Mouse (Mus musculus) layer of hippocampus, adult 18-20 months (tissue): ENCODE measurements around the gene Pim3. TPM values are rescaled to one million over a fixed set of nuclear protein-coding genes. Genes with fewer than 3 reads are reported as not detected.
A peak's percentile ranks its signal among the peaks of the same experiment; 100 is the strongest.

Source experiments
- DNase-seq, 2 experiments: peaks; one replicate each; pipeline ENCODE4 v3.0.0; 2022; ENCODE audit warnings: low spot score in 2 of 2
- total RNA-seq, 2 experiments: library from RNA; stranded (reverse); gene quantifications; 2 replicates each; pipeline ENCODE4 v1.2.3; 2021

The Pim3 gene
- total RNA-seq, 2 experiments from 2014 or later: 36.8 to 47.6 TPM

DNA sequence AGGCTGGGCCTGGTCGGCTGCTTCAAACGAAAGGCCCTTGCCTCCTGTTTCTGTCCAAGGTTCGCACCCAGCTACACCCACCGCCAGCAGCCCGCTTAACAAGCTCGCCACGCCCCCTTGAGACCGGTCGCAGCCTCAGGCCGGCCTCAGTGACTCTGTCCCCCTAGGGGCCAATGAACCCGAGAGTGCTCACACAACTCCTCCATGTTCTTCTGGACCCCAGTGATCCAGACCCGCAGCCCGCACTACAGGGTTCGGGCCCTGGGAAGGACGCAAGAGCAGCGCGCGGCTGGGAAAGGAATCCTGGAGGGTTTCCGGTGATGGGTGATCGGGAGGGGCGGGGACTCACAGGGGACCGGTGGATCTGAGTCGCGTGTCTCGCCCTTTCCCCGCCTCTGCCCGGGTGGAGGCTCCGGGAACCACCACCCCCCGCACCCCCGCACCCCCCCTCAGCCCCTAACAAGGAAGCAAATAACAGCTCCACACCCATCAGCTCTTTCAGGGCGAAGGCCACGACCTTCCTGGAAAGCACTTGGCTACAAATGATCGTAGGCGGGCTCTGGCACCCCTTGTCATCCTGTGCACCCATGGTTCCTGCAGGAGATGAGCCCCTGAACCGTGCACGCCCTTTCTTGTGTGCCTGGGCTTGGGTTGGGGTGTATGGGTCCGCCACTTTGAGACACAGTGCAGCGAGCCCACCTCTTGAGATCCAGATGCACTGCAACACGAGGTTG, 24.6 kb upstream of the Pim3 start:
- DNase-seq: peak; percentile 48 to 59

DNA sequence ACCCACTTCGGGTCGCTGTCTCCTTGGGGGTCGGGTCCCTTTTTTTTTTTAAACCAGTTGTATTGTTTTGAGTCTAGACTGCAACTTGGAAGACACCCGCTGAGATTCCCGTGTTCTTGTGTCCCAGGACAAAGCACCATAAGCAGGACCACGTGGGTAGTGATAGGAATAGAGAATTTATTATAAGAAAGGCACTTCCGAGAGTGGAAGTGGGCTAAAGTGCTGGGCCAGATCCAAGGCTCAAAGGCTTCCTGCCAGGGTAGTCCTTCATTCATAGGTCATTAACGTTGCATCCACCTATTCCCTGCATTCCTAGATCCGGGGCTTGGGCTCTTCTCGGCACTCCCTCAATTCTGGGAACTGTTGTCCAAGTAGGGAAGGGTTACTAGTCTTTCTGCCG, 24.0 kb upstream of the Pim3 start:
- DNase-seq: no peak

GRCm38 (mm10) chr15:88839271-88839670, 22.7 kb upstream of the Pim3 start:
- DNase-seq: peak; percentile 62 to 81

GRCm38 (mm10) chr15:88840126-88840525, 21.9 kb upstream of the Pim3 start:
- peak in 1 of 2 experiments; percentile 55 for DNase-seq

DNA sequence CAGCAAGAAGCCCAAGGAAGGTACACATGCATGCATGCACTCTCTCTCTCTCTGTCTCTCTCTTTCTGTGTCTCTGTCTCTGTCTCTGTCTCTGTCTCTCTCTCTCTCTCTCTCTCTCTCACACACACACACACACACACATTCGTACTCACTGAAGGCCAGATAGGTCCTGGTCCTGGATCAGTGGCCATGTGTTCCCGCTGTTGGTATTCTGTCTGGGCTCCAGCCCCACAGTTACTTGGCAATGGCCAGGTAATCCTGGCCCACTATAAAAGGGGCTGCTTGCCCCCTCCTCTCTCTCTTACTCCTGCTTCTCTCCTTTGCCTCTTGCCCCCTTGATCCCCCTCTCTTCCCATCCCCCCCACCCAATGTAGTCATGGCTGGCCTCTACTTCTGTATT, 20.8 kb upstream of the Pim3 start:
- no peak for DNase-seq

DNA sequence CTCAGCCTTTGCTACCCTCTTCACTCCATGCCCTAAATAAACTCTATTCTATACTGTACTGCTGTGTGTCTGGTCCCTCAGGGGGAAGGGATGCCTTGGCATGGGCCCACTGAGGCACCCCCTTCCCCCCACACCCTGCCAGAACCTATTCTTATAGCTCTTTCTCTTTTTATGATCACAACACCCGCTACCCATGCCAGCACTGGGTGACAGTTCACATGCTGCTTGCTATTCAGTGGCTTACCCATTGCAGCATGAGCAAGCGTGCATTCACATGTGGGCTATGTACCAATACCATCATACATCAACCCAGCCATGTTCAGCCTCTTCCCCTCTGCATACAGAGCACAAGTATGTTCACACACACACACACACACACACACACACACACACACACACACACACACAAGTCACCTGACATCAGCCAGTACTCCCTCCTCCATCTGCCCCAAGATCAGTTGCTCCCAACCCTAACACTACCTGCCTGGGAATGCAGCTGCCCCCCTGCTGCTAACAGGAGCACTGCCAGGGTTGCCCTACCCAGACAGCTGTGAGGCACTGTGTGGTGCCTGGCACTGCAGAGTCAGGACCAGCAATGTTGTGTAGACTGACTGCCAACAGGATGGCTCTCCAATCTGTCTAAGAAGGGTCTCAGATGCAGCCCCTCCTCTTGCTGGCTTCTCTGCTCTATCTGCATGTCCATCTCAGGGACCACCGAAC, 20.2 kb upstream of the Pim3 start:
- no peak for DNase-seq

DNA sequence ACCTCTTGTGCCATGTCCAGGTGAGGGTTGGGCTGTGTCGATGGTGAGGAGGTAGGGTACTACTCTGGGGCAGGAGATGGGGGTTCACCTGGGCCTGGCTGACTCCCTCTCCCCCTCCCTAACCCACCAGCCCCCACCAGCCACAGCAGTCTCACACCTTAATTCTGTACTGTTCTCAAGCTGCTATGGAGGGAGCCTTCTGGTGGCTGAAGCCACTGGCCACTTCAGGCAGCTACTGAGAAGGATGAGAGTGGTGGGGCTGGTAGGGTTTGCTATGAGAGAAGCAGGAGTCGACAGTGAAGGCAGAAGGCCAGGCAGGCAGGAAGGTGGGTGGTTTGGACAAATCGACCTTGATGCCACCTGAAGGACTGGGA, 19.7 kb upstream of the Pim3 start:
- DNase-seq: no peak

GRCm38 (mm10) chr15:88843486-88844097, 18.4 kb upstream of the Pim3 start:
- peak in 1 of 2 experiments; percentile 51 for DNase-seq

GRCm38 (mm10) chr15:88844966-88845365, 17.0 kb upstream of the Pim3 start:
- no peak for DNase-seq

DNA sequence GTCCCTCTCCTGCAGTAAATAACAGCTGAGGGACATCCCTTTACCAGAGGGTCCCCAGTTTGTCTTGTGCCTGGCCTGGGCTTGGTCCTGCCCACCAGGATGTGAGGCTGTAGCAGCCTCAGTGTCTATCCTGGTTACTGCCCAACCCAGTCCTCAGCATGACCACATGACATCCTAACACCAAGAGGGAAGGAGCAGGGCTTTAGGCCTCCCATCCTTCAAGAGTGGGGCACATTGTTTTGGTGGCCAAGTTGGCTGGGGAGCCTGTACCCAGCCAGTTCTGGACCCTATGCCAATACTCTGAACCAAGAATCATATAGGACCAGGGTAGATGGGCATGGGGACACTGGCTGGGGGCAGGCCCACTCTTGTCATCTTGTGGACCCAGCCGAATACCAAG, 13.3 kb upstream of the Pim3 start:
- DNase-seq: no peak

DNA sequence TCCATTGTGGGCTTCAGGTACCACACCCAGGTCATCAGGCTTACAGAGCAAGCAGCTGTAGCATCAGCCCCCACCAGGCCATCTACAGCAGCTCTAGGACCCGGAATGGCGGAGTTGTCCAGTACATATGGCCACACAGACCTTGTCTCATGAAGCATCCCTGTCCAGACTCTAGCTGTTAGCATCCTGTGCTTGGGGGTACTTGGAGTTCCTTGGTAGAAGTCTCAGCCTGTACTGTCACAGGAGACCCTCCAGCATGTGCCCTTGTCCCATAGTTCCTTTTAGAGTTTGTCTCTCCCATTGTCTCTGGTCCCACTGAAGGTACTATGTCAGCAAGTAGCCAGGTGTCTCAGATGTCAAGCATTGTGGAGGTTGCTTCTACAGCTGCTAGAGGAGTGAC, 12.4 kb upstream of the Pim3 start:
- DNase-seq: no peak

GRCm38 (mm10) chr15:88850146-88850826, 11.7 kb upstream of the Pim3 start:
- DNase-seq: peak; percentile 67 to 92

GRCm38 (mm10) chr15:88851076-88851475, 10.9 kb upstream of the Pim3 start:
- DNase-seq: no peak

DNA sequence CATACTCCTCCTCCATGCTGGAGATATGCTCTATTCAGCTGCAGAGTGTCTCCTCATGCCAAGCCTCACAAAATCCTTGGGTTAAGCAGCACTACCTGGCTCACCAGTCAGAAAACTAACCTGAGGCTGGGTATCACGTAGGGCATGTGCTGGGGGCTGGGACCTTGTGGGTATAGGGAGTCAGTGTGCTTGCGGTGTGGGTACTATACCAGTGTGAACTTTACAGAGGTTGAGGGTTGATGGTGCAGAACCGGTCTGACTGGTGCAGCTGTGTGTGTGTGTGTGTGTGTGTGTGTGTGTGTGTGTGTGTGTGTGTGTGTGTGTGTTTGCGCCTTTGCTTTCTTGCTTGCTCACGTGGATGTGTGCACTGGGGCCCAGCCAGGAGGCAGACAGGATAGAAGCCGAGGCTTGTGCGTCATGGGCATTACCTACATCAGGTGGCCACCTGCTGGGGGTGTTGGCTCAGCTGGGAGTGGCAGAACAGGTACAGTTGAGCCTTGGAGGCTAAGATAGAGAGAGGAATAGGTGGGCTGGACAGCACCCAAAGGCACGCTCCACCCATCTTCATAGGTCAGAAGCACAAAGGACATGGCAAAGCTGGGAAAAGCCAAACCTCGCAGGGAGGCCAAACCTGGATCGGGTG, 10.4 kb upstream of the Pim3 start:
- DNase-seq: no peak

GRCm38 (mm10) chr15:88853106-88853505, 8.9 kb upstream of the Pim3 start:
- DNase-seq: no peak

DNA sequence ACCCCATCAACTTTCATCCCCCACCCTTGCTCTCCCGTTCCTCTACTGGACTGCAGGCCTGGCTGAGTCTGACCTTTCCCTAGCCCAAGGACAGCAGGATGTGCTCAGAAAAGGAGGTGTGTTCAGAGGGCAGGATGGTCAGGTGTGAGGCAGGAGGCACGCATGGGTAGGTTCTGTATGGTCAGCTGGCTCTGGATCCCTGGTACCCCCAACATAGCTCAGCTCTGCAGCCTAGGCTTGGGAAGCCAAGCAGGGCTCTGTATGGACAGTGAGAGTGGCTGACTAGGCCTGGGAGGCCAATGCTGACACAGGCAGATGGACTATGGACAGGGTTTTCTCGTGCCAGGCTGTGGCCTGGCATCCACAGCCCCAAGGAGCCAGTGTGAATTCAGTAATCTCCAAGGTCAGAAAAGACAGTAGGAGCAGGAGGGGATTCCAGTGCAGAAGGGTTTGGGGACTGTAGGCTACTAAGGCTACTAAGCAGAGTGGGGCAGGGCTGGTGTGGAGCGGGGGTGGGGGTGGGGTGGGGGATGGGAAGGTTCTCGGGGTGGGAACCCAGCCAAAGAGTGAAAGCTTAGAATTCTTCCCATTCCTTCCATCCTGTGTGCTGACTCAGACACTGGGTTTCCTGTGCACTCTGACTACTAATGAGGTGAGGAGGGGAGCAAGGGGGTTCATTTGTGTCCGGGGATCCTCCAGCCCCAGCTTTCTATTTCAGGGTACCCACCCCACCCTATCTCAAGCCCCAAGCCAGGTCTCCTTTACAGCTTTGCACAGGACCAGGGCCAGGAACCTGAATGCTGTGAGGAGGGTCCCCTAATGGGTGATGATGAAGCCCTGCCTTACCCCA, 7.6 kb upstream of the Pim3 start:
- DNase-seq: no peak

DNA sequence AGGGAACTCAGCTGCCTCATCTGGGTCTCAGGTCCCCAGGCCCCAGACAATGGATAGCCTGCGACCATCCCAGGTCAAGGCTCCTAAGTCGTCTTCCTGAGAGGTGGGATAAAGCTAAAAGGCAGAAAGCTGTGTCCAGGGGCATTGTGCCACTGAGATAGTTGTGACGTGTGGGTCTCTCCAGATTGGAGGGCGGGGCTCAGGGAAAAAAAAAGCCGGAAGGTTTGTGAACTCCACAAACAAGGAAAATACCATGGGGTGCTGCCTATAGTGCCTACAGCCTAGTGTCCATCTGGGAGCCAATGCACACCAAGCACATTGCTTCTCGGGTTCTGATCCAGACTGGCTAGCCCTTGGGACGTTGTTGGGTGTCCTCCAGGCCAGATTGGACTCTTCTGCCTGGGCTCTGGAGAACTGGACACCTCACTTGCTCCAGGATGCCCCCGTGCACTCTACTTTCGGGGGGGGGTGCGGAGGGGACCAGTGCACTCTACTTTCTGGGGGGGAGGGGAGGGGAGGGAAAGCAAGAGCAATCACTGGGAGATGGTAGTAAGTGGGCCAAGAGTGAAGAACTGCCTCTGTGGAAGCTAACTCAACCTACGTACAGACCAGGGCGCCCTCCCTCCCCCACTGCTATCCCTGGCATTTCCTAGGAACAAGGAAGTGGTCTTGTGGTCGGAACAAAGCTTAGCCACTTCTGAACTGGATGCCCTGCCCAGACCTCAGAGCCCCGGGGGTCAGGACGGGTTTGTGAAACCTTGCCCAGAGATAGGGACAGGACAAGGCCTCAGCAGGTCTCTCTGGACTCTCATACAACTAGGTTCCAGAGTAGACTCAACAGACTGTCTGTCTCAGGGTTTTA, 6.8 kb upstream of the Pim3 start:
- DNase-seq: no peak

DNA sequence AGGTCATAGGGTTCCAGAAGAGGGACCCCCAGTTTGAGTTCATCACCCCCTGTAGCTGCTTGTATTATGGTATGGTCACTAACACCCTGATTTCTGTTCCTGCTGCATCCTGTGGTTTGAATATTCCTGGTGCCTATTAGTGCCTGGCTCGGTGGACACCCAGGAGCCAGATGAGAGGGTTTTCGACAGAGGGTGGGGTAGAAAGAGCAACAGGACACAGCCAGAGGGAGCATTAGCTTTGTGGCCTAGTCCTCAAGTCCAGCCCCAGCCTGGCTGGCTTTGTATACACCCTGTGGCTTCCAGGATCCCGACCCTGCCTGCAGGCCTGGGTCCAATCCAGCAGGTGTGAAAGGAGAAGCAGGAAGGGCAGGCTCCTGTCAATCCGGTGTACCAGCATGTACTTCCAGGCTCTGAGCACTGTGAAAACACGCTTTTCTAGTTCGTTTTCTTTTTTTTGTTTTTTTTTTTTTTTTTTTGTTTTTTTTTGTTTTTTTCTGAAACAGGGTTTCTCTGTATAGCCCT, 6.0 kb upstream of the Pim3 start:
- no peak for DNase-seq

DNA sequence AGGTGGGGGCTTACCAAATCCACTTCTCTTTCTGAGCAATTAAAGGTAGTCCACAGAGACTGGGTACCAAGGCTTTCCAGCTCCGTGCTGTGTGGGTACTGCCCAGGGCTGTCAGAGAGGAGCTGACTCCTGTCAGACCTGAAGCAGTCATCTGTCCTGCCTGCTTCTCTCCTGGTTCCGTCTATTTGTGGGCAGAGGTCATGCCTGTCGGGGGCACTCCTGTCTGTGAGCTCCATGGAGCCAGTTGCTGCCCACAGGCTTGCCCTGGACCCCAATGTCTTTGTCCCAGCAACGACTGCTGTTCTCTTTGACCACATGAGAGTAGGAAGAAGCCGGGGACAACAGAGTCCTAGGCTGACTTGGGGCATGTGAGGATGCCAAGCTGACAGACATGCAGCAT, 5.4 kb upstream of the Pim3 start:
- no peak for DNase-seq
